Mouse (Mus musculus): ENCODE results near the gene 9530002B09Rik. TPM values are rescaled to one million over a fixed set of nuclear protein-coding genes. Genes with fewer than 3 reads are reported as not detected.

Gene 9530002B09Rik
- not detected for polyA plus RNA-seq (2017; shearing (Covaris generic))

DNA sequence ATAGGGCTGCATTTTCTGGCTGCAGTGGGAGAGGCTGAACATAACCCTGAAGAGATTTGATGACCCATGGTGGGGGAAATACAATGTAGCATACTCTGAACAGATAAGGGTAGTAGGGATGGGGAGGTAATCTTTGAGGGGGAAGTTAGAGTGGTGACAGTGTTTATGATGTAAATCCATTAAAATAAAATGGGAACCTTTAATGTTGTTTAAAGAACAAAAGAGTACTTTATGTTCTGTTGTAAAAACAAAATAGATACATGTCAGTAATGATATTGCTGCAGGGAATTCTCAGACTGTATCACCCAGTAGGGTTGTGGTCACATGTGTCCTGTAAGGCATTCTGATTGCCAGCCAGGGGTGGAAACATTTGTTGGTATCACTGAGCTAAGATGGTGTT is at the start of gene 9530002B09Rik:
Gene 9530002B09Rik, plus strand, starts transcription at position 301 of the 400 bp plus-strand sequence.
- ATAC-seq: no peak

Other genes starting within 250 kb of the 9530002B09Rik start
- gene Ppt1, start 147.0 kb downstream of the 9530002B09Rik start, polyA plus RNA-seq (2017; shearing (Covaris generic)): 100 to 1,000 TPM; 104 to 109 TPM
- 100 to 1,000 TPM; 373 to 385 TPM for gene Cap1, start 196.8 kb downstream of the 9530002B09Rik start, polyA plus RNA-seq (2017; shearing (Covaris generic))